Mouse (Mus musculus) C2C12 (cell line): ENCODE data around the gene Mafg. TPM values are rescaled to one million over a fixed set of nuclear protein-coding genes. Genes with fewer than 3 reads are reported as not detected.

Source experiments
- H3K27me3 ChIP-seq: one replicate; pipeline ENCODE4 v1.6.1; 2011; ENCODE audit not compliant: control insufficient read depth, insufficient read depth, insufficient read length
- H3K36me3 ChIP-seq: one replicate; pipeline ENCODE4 v1.6.1; 2011; ENCODE audit not compliant: control insufficient read depth, insufficient read depth
- H3K4me3 ChIP-seq: one replicate; pipeline ENCODE4 v1.5.1; 2011; ENCODE audit warnings: mild to moderate bottlenecking, control low read depth; ENCODE audit not compliant: poor library complexity, insufficient read depth, severe bottlenecking
- H3K79me2 ChIP-seq: one replicate; pipeline ENCODE4 v1.6.1; 2011; ENCODE audit not compliant: control insufficient read depth, insufficient read depth
- H3K79me3 ChIP-seq: one replicate; pipeline ENCODE4 v1.6.1; 2011; ENCODE audit warnings: low read depth, control low read depth
- H3ac ChIP-seq: one replicate; pipeline ENCODE3; 2011; ENCODE audit warnings: low read depth; ENCODE audit not compliant: control insufficient read depth, insufficient read length
- CEBPB ChIP-seq: IDR thresholded peaks from one replicate; pipeline ENCODE4 v1.6.1; 2011; ENCODE audit warnings: low read depth, mild to moderate bottlenecking, control low read depth, moderate library complexity
- CTCF ChIP-seq: IDR thresholded peaks from one replicate; pipeline ENCODE4 v1.5.1; 2011; ENCODE audit not compliant: control insufficient read depth, insufficient read depth, insufficient read length
- FOSL1 ChIP-seq: IDR thresholded peaks from one replicate; pipeline ENCODE4 v1.8.0; 2011; ENCODE audit warnings: mild to moderate bottlenecking, low read length; ENCODE audit not compliant: poor library complexity, insufficient read depth, severe bottlenecking
- MAX ChIP-seq: IDR thresholded peaks from one replicate; pipeline ENCODE4 v1.6.1; 2011; ENCODE audit warnings: mild to moderate bottlenecking, control low read depth
- MYOD1 ChIP-seq: IDR thresholded peaks from one replicate; pipeline ENCODE4 v1.6.1; 2011; ENCODE audit warnings: low read depth; ENCODE audit not compliant: control insufficient read depth, insufficient read length
- MYOG ChIP-seq: IDR thresholded peaks from one replicate; pipeline ENCODE4 v1.6.1; 2011; ENCODE audit not compliant: control insufficient read depth, insufficient read length; ENCODE audit errors: extremely low read depth
- USF1 ChIP-seq: IDR thresholded peaks from one replicate; pipeline ENCODE4 v1.6.1; 2011; ENCODE audit warnings: low read depth, mild to moderate bottlenecking, control low read depth, moderate library complexity
- polyA plus RNA-seq: library from polyadenylated mRNA; unstranded; fragments of >200 nt; fragmentation: generic; extraction: Trizol; gene quantifications from one replicate; pipeline ENCODE4 v1.2.1, GENCODE M21; 2012; ENCODE audit warnings: missing spikeins

The Mafg gene
- polyA plus RNA-seq, 1 experiment, result 33.3 TPM

DNA sequence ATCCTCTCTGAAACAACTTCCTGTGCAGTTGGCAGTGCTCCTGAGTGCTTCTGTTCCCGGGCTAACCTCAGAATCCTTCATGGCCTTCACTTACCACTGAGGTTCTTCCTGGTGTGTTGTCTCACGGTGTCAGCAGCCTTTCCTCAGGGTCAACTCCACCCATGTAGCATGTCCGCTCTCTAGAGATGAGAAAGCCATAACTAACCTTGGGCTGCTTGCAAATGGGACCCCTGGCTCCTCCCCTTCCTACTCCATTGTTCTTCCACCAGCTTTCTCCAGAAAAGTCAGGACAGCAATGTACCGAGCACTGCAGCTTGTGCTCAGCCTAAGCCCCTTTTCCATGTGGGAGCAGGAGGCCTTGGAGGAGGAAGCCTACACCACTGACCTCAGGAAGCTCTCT is 26.6 kb downstream of the Mafg start:
- Histone ChIP-seq H3K36me3 (peaks cover 47% of the 10 kb centered on the region), H3K79me2 (no peaks in the 10 kb centered on the region)
- TF ChIP-seq CTCF (no peak), MYOD1 (no peak), MAX (no peak), CEBPB (no peak), FOSL1 (no peak)

DNA sequence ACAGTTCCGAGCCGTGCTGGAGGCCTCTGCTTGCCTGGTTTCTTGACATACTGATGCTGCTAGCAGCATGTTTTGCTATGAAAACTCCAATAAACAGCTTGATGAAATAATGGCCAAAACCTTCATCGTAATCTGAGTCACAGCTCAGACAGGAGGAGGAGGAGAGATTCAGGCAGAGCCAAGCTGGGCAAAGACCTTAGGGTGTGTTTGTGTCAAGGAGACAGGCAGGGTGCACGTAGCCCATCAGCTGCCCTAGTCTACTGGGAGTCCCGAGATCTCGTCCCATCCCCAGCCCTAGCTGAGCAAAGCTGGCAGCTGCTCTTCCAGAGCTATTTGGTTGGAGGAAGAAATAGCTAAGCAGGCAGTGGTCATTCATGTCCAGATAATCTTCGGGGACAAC is 27.7 kb downstream of the Mafg start:
- Histone ChIP-seq H3K36me3 (peaks cover 48% of the 10 kb centered on the region), H3K27me3 (no peaks in the 10 kb centered on the region), H3ac (no peak overlapping the region), H3K79me3 (peaks cover 1% of the 10 kb centered on the region), H3K4me3 (no peak overlapping the region), H3K79me2 (peaks cover 7% of the 10 kb centered on the region)
- TF ChIP-seq MYOG (no peak), CTCF (no peak), MYOD1 (no peak), MAX (no peak), USF1 (no peak), CEBPB (no peak), FOSL1 (no peak)

More for the DNA sequence above, 26.6 kb downstream of the Mafg start:
- H3K27me3 ChIP-seq, result no peaks in the 10 kb centered on the region
- no peak overlapping the region for H3K4me3 ChIP-seq
- H3K79me3 ChIP-seq, result no peaks in the 10 kb centered on the region
- no peak overlapping the region for H3ac ChIP-seq

DNA sequence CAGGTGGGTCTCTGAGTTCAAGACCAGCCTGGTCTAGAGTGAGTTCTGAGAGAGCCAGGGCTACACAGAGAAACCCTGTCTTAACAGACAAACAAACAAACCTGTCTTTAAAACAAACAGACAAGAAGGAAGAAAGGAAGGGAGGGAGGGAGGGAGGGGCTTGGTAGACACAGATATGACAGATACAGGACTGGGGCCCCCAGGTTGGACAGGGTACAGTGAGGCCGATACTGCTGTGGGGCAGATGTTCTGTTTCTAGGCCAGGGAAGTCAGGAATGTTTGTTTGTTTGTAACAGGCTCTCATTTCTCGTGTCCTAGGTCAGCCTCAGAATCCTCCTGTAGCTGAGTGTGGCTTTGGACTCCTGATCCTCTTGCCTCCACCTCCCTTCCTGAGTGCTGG is 29.9 kb downstream of the Mafg start:
- Histone ChIP-seq H3K79me3 (peaks cover 9% of the 10 kb centered on the region), H3ac (no peak overlapping the region), H3K79me2 (peaks cover 29% of the 10 kb centered on the region), H3K4me3 (no peak overlapping the region), H3K27me3 (no peaks in the 10 kb centered on the region), H3K36me3 (peaks cover 56% of the 10 kb centered on the region)
- TF ChIP-seq CEBPB (no peak), MYOD1 (no peak), FOSL1 (no peak), CTCF (no peak), MAX (no peak), MYOG (no peak), USF1 (no peak)

DNA sequence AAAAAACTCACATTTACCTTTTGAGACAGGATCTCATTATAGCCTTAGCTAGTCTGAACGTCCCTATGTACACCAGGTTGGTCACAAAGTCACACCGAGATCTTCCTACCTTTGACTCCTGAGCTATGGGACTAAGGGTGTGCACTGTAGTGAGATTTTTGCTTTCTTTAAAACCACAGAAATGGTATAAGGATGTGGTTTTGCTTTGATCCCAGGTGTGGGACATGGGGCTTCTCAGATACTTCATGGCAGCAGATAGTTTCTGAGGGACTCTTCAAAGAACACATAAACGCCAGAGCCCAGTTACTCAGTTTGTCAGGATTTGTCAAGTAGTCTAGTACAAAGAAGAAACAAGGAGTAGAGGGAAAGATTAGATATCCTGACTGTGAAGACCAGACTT is 32.7 kb downstream of the Mafg start:
- Histone ChIP-seq H3K79me2 (peaks cover 54% of the 10 kb centered on the region), H3ac (no peak overlapping the region), H3K79me3 (peaks cover 30% of the 10 kb centered on the region), H3K4me3 (no peak overlapping the region), H3K36me3 (peaks cover 70% of the 10 kb centered on the region), H3K27me3 (no peaks in the 10 kb centered on the region)
- TF ChIP-seq CTCF (no peak), CEBPB (no peak), MYOG (no peak), MYOD1 (no peak), MAX (no peak), USF1 (no peak), FOSL1 (no peak)

DNA sequence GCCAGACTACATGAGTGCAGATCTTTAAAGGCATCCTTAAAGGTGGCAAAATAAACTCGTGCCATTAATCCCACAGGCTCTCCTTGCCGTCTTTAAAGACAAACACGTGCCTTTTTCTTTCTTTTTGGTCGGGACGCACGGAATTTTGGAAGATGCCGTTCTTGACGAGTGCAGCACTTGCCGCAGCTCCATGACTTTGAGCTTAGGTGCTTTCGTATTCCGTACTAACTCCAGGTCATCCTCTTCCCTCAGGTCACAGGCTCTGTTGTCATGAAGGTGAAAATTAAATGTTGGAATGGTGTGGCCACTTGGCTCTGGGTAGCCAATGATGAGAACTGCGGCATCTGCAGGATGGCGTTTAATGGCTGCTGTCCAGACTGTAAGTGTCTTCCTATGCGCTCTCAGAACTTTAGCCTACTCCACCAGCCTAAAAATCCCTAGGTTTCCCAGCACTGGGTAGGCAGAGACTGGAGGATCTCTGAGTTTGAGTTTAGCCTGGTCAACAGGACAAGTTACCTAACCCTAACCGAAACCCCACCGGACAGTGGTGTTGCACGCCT is 34.3 kb downstream of the Mafg start:
- Histone ChIP-seq H3K27me3 (no peaks in the 10 kb centered on the region), H3K79me2 (peaks cover 70% of the 10 kb centered on the region), H3K36me3 (peaks cover 75% of the 10 kb centered on the region), H3K4me3 (peak overlapping the region; percentile 45), H3K79me3 (peaks cover 44% of the 10 kb centered on the region), H3ac (peak overlapping the region; percentile 61)
- TF ChIP-seq MAX (peak; percentile 54), USF1 (no peak)

DNA sequence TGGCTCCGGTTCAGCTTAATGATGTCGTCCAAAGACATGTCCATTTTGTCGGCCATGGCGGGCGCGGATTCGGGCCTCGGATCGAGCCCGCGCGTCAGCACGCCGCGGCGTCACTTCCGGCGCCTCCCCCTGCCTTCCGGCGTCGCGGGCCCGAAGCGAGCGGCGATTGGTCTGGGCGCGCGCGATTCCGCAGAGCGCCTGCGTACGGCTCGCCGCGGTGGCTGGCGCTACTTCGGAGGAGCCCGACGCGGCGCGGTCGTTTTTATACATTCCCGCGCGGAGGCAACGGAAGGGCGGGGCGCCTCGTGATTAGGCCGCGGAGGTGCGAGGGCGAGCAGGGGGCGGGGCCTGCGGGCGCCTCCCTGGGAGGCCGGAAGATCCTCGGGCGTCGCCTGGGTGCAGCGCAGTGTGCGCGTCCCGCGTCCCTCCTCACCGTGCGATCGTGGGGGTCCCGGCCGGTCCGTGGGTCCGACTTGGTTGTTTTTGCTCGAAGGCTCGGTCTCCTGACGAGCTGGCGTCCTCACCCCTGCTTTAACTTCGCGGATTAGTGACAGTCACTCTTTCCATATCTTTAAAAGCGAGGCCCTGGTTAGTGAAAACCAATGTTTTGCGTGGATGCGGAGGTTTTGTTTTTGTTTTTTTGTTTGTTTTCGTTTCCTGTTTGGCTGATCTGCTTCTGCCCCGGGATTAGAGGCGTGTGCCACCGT is 35.0 kb downstream of the Mafg start, which contains the start of the genes Alyref and Anapc11:
Gene Alyref (minus strand): TSS at position 83 of the 707 bp plus-strand sequence.
Gene Anapc11 (plus strand): TSS at position 139 of the 707 bp plus-strand sequence.
- H3K36me3 ChIP-seq, result peaks cover 75% of the 10 kb centered on the region

More for the DNA sequence above, 35.0 kb downstream of the Mafg start, which contains the start of the genes Alyref and Anapc11:
- H3K79me2 ChIP-seq, result peaks cover 76% of the 10 kb centered on the region
- H3K27me3 ChIP-seq, result no peaks in the 10 kb centered on the region
- H3K79me3 ChIP-seq, result peaks cover 50% of the 10 kb centered on the region
- TF ChIP-seq MYOD1, result no peak
- peak; percentile 99 for TF ChIP-seq MAX
- peak within 1 kb of the TSS; percentile 96 for H3ac ChIP-seq
- peak within 1 kb of the TSS; percentile 92 for H3K4me3 ChIP-seq
